8 mouse cellular contexts compared by ENCODE assay signal in genomic region chrX:11664330-11665061, GRCm38 (mm10).
DNase-seq lines count a peak whose midpoint lies in the region; ATAC-seq and TF ChIP-seq lines count a peak whose summit lies in the region.

No protein-coding gene starts in this region.

- peak overlapping the region; percentile 83 for H3K9ac ChIP-seq in heart, embryonic 11.5 days (ENCODE audit: low read depth, low read length)
- H3K9ac ChIP-seq in kidney, embryonic 15.5 days, result peak overlapping the region; percentile 44
- H3K9ac ChIP-seq in liver, embryonic 14.5 days (replicated peaks), result peak overlapping the region; percentile 65
- H3K9ac ChIP-seq in stomach, embryonic 16.5 days (ENCODE audit: low read length), result peak overlapping the region; percentile 83

- peak overlapping the region; percentile 89 for H3K27ac ChIP-seq in heart, embryonic 11.5 days (ENCODE audit: low read depth, low read length)
- H3K27ac ChIP-seq in kidney, embryonic 15.5 days, result peak overlapping the region; percentile 89
- no peak overlapping the region for H3K27ac ChIP-seq in liver, embryonic 14.5 days
- peak overlapping the region; percentile 92 for H3K27ac ChIP-seq in stomach, embryonic 16.5 days (ENCODE audit: low read length)

- DNase-seq in B cell, adult 2 months, result peak; percentile 33 to 38
- DNase-seq in brain, adult 2 months (ENCODE audit: low read depth, low spot score), result peak; percentile 67
- peak; percentile 33 to 45 (median 40) for DNase-seq in liver, embryonic 14.5 days (ENCODE audit: low read depth in 3 of 3, low spot score in 3 of 3)
- DNase-seq in natural killer cell, adult 2 months (ENCODE audit: low spot score in 2 of 2), result peak; percentile 12 to 19

- H3K4me2 ChIP-seq in heart, embryonic 11.5 days, result peak overlapping the region; percentile 65
- peak overlapping the region; percentile 67 for H3K4me2 ChIP-seq in kidney, embryonic 15.5 days
- H3K4me2 ChIP-seq in liver, embryonic 14.5 days (ENCODE audit: low read depth), result peak overlapping the region; percentile 70
- H3K4me2 ChIP-seq in stomach, embryonic 16.5 days (ENCODE audit: low read depth, low read length), result peak overlapping the region; percentile 68

- H3K27me3 ChIP-seq in erythroblast, embryonic 14.5 days (ENCODE audit: control insufficient read depth), result peaks cover 18% of the 10 kb centered on the region
- H3K27me3 ChIP-seq in heart, embryonic 11.5 days (ENCODE audit: control insufficient read depth, insufficient read depth, low read length), result peaks cover 27% of the 10 kb centered on the region
- peaks cover 69% of the 10 kb centered on the region for H3K27me3 ChIP-seq in kidney, embryonic 15.5 days
- no peaks in the 10 kb centered on the region for H3K27me3 ChIP-seq in liver, embryonic 14.5 days (ENCODE audit: control insufficient read depth, insufficient read depth, low read length)
- H3K27me3 ChIP-seq in stomach, embryonic 16.5 days (ENCODE audit: control insufficient read depth, insufficient read depth, low read length), result peaks cover 19% of the 10 kb centered on the region; the same call in 1 of the 2 replicates

- H3K36me3 ChIP-seq in erythroblast, embryonic 14.5 days (ENCODE audit: control insufficient read depth), result no peaks in the 10 kb centered on the region
- no peaks in the 10 kb centered on the region for H3K36me3 ChIP-seq in heart, embryonic 11.5 days (ENCODE audit: control insufficient read depth, insufficient read depth, low read length)
- no peaks in the 10 kb centered on the region for H3K36me3 ChIP-seq in kidney, embryonic 15.5 days
- no peaks in the 10 kb centered on the region for H3K36me3 ChIP-seq in liver, embryonic 14.5 days (replicated peaks; ENCODE audit: control insufficient read depth, insufficient read depth, low read depth)
- no peaks in the 10 kb centered on the region for H3K36me3 ChIP-seq in stomach, embryonic 16.5 days (ENCODE audit: control insufficient read depth, insufficient read depth, low read length)

- WGBS in heart, embryonic 11.5 days (ENCODE audit: insufficient replicate concordance), result 6% methylated on average over 40 of the region's 68 CpGs
- 8% methylated on average over 23 of the region's 68 CpGs for WGBS in kidney, embryonic 15.5 days
- WGBS in liver, embryonic 14.5 days (ENCODE audit: insufficient replicate concordance), result 6% methylated on average over 40 of the region's 68 CpGs
- WGBS in stomach, embryonic 16.5 days, result 8% methylated on average over 58 of the region's 68 CpGs

- peak overlapping the region; percentile 66 for H3K4me3 ChIP-seq in erythroblast, embryonic 14.5 days (replicated peaks)
- peak overlapping the region; percentile 46 for H3K4me3 ChIP-seq in heart, embryonic 11.5 days (ENCODE audit: low read depth, low read length)
- peak overlapping the region; percentile 42 for H3K4me3 ChIP-seq in kidney, embryonic 15.5 days (replicated peaks)
- H3K4me3 ChIP-seq in liver, embryonic 14.5 days (ENCODE audit: insufficient read depth in 1 of 2, low read depth in 2 of 2, low read length in 2 of 2), result peak overlapping the region; percentile 68 to 72
- H3K4me3 ChIP-seq in stomach, embryonic 16.5 days (replicated peaks; ENCODE audit: low read length), result peak overlapping the region; percentile 48

- no peak for TF ChIP-seq CTCF in liver, embryonic 14.5 days (IDR thresholded peaks at IDR 0.05; ENCODE audit: low read depth)

- no peak for TF ChIP-seq EP300 in liver, embryonic 14.5 days (IDR thresholded peaks at IDR 0.05; ENCODE audit: low read depth)

- peaks cover 28% of the 10 kb centered on the region for H3K4me1 ChIP-seq in erythroblast, embryonic 14.5 days (ENCODE audit: control insufficient read depth)
- peaks cover 15% of the 10 kb centered on the region for H3K4me1 ChIP-seq in heart, embryonic 11.5 days (ENCODE audit: control insufficient read depth, insufficient read depth, low read length)
- peaks cover 33% of the 10 kb centered on the region for H3K4me1 ChIP-seq in kidney, embryonic 15.5 days
- H3K4me1 ChIP-seq in liver, embryonic 14.5 days (replicated peaks; ENCODE audit: control insufficient read depth in 2 of 2, insufficient read depth in 2 of 2, low read length in 1 of 2), result peaks cover 4 to 9% of the 10 kb centered on the region in 2 experiments; a peak in 3 of 4 replicates
- peaks cover 3% of the 10 kb centered on the region for H3K4me1 ChIP-seq in stomach, embryonic 16.5 days (ENCODE audit: control insufficient read depth, insufficient read depth, low read length)

- peaks cover 2% of the 10 kb centered on the region; the same call in 1 of the 2 replicates for H3K9me3 ChIP-seq in erythroblast, embryonic 14.5 days (ENCODE audit: control insufficient read depth, low read length)
- no peaks in the 10 kb centered on the region for H3K9me3 ChIP-seq in heart, embryonic 11.5 days (replicated peaks; ENCODE audit: control insufficient read depth, low read length)
- no peaks in the 10 kb centered on the region for H3K9me3 ChIP-seq in kidney, embryonic 15.5 days (replicated peaks)
- no peaks in the 10 kb centered on the region for H3K9me3 ChIP-seq in liver, embryonic 14.5 days (ENCODE audit: control insufficient read depth, low read length)
- H3K9me3 ChIP-seq in stomach, embryonic 16.5 days (replicated peaks; ENCODE audit: control insufficient read depth, low read length), result no peaks in the 10 kb centered on the region

- ATAC-seq in heart, embryonic 11.5 days (replicated peaks; ENCODE audit: insufficient number of reproducible peaks, low FRiP score, low TSS enrichment), result peak; percentile 88
- ATAC-seq in kidney, embryonic 15.5 days (replicated peaks; ENCODE audit: low FRiP score), result peak; percentile 87
- peak; percentile 94 for ATAC-seq in liver, embryonic 14.5 days (ENCODE audit: insufficient read depth)
- peak; percentile 91 for ATAC-seq in stomach, embryonic 16.5 days (ENCODE audit: insufficient read depth, low FRiP score)

Comparison
In these comparisons a context has a peak if more than half of its experiments do, and no peak if none do; other contexts are left out.
1. DNase-seq: peak in every context shown above with its lines; median percentile 67 in brain, adult 2 months; 40 in liver, embryonic 14.5 days; 36 in B cell, adult 2 months; 16 in natural killer cell, adult 2 months.